Mouse (Mus musculus): Measurements from ENCODE around the gene Mybph. TPM values are rescaled to one million over a fixed set of nuclear protein-coding genes. Genes with fewer than 3 reads are reported as not detected.

The Mybph gene
- polyA plus RNA-seq, 1 experiment from 2014 or later = 38.8 TPM

GRCm38 (mm10) chr1:134211631-134212030 lies 18.4 kb downstream of the Mybph start:
- 7% methylated on average over 2 of the region's 2 CpGs for WGBS
- ATAC-seq (ENCODE audit: insufficient number of reproducible peaks, insufficient read depth, low FRiP score, low TSS enrichment, low read depth) = no peak
- H3K9ac ChIP-seq (replicated peaks) = no peak overlapping the region
- no peaks in the 10 kb centered on the region for H3K36me3 ChIP-seq
- 0 out of 2 replicates have a peak, but pooled peaks cover 3% of the 10 kb centered on the region for H3K27me3 ChIP-seq
- H3K4me3 ChIP-seq (replicated peaks) = no peak overlapping the region
- H3K27ac ChIP-seq = peak overlapping the region; percentile 72
- H3K9me3 ChIP-seq = no peaks in the 10 kb centered on the region
- H3K4me1 ChIP-seq (replicated peaks) = peaks cover 38% of the 10 kb centered on the region
- H3K4me2 ChIP-seq = 0 out of 2 replicates have a peak overlapping the region, but pooled peaks have one; percentile 11

GRCm38 (mm10) chr1:134212351-134212750 lies 19.1 kb downstream of the Mybph start:
- H3K27ac ChIP-seq = no peak overlapping the region
- 71% methylated on average over 6 of the region's 6 CpGs for WGBS
- H3K27me3 ChIP-seq = no peaks in the 10 kb centered on the region
- no peak for ATAC-seq (ENCODE audit: insufficient number of reproducible peaks, insufficient read depth, low FRiP score, low TSS enrichment, low read depth)
- H3K36me3 ChIP-seq = no peaks in the 10 kb centered on the region
- H3K4me1 ChIP-seq (replicated peaks) = peaks cover 45% of the 10 kb centered on the region
- no peak overlapping the region for H3K9ac ChIP-seq (replicated peaks)
- no peak overlapping the region for H3K4me2 ChIP-seq
- H3K9me3 ChIP-seq = no peaks in the 10 kb centered on the region
- H3K4me3 ChIP-seq (replicated peaks) = no peak overlapping the region

DNA sequence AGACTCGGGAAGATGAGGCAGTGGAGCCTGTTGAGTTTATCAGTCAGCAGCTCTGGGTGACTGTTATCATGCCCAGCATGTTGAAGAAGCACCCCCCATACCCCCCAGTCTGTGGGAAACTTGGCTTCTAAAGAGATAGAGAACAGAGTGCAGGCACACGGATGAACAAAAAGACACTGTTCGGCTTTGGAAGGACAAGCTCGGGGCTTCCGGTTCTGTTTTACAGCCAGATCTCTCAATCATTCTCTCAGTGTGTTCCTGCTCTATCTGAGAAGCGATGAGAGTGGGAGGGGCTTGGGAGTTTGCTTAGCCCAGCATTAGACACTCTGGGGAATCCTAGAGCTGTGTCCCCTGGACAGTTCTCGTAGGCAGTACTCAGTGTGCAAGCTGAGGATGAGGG lies 20.2 kb downstream of the Mybph start:
- Histone ChIP-seq H3K4me1 (replicated peaks) (peaks cover 48% of the 10 kb centered on the region), H3K4me2 (no peak overlapping the region), H3K27ac (no peak overlapping the region), H3K36me3 (no peaks in the 10 kb centered on the region), H3K9ac (replicated peaks) (no peak overlapping the region), H3K27me3 (no peaks in the 10 kb centered on the region), H3K4me3 (replicated peaks) (no peak overlapping the region), H3K9me3 (no peaks in the 10 kb centered on the region)
- ATAC-seq (ENCODE audit: insufficient number of reproducible peaks, insufficient read depth, low FRiP score, low TSS enrichment, low read depth) = no peak
- WGBS = 79% methylated on average over 7 of the region's 7 CpGs

GRCm38 (mm10) chr1:134215059-134215458 lies 21.8 kb downstream of the Mybph start:
- H3K27me3 ChIP-seq = no peaks in the 10 kb centered on the region
- H3K4me2 ChIP-seq = no peak overlapping the region

DNA sequence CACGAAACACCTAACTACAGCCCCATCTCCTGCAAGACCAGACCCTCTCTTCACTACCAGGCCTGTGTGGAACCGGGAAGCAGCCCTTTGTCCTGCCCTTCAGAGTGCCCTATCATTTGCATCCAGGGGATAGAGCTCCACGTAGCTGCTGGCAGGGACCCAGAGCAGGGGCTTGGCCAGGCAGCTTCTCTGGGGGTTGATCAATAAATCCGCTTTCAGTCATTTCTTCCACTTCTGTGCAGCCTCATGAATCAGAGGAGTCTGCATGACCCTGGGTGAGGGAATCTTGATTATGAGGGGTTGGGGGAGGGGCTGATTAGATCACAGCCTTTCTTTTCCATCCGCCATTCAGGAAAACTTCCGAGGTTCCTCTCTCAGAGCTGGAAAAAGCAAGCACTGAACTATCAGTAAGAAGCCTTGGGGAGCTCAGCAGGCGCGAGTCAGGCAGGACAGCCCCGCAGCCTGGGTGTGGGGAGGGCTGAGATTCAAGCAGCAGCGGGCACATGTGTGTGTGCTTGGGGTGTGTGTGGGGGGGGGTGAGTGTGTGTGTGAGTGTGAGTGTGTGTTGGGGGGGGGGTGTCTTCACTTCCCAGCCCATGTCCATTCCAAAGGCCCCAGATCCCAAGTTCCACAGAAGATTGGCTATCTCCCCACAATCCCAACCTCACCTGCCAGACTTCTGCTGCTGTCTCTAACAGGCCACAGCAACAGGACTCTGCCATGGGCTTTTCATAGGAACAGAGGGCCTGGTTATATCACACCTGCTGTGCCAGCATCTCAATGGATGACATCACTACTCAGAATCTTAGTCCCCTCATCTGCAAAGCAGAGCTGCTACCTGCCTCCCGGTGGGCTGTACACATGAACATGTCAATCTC lies 22.7 kb downstream of the Mybph start:
- H3K4me3 ChIP-seq (replicated peaks) = no peak overlapping the region
- no peak overlapping the region for H3K4me2 ChIP-seq
- WGBS = 36% methylated on average over 11 of the region's 11 CpGs
- H3K9ac ChIP-seq (replicated peaks) = no peak overlapping the region
- no peak for ATAC-seq (ENCODE audit: insufficient number of reproducible peaks, insufficient read depth, low FRiP score, low TSS enrichment, low read depth)
- H3K27ac ChIP-seq = no peak overlapping the region
- H3K36me3 ChIP-seq = no peaks in the 10 kb centered on the region
- H3K4me1 ChIP-seq (replicated peaks) = peaks cover 37% of the 10 kb centered on the region
- no peaks in the 10 kb centered on the region for H3K27me3 ChIP-seq
- H3K9me3 ChIP-seq = no peaks in the 10 kb centered on the region

More at GRCm38 (mm10) chr1:134215059-134215458, 21.8 kb downstream of the Mybph start:
- Histone ChIP-seq H3K36me3 (no peaks in the 10 kb centered on the region), H3K9me3 (no peaks in the 10 kb centered on the region), H3K4me1 (replicated peaks) (peaks cover 46% of the 10 kb centered on the region), H3K4me3 (replicated peaks) (no peak overlapping the region), H3K27ac (no peak overlapping the region), H3K9ac (replicated peaks) (no peak overlapping the region)
- 58% methylated on average over 7 of the region's 7 CpGs for WGBS
- ATAC-seq (ENCODE audit: insufficient number of reproducible peaks, insufficient read depth, low FRiP score, low TSS enrichment, low read depth) = no peak

- no peaks in the 10 kb centered on the region for H3K9me3 ChIP-seq
- no peak overlapping the region for H3K9ac ChIP-seq (replicated peaks)
- H3K27me3 ChIP-seq = no peaks in the 10 kb centered on the region
- H3K27ac ChIP-seq = no peak overlapping the region
- no peak for ATAC-seq (ENCODE audit: insufficient number of reproducible peaks, insufficient read depth, low FRiP score, low TSS enrichment, low read depth)
- H3K36me3 ChIP-seq = no peaks in the 10 kb centered on the region
- no peak overlapping the region for H3K4me3 ChIP-seq (replicated peaks)
- WGBS = 83% methylated on average over 2 of the region's 2 CpGs
- peaks cover 31% of the 10 kb centered on the region for H3K4me1 ChIP-seq (replicated peaks)
- H3K4me2 ChIP-seq = no peak overlapping the region
Measured at GRCm38 (mm10) chr1:134216629-134216971, 23.4 kb downstream of the Mybph start.

DNA sequence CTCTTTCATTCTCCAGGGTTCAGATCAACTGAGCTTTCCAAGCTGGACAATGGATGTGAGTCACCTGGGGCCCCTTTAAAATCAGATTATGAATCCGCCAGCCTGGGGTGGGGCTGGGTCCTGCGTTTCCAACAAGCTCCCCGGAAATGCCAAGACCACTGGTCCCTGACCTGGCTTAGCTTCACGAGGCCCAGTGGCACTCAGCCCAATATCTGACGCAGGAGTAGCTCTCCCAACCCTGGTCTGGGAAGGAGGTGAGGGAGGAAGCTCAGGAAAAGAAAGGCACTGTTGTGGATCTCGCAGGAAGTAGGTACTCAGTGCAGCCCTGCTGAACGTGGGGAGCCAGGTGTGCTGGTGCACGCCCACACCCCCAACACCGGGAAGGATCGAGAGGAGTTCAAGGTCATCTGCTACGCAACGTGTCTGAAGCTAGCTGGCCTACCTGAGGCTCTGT lies 23.8 kb downstream of the Mybph start:
- no peaks in the 10 kb centered on the region for H3K36me3 ChIP-seq
- no peaks in the 10 kb centered on the region for H3K27me3 ChIP-seq
- H3K4me3 ChIP-seq (replicated peaks) = no peak overlapping the region
- no peak for ATAC-seq (ENCODE audit: insufficient number of reproducible peaks, insufficient read depth, low FRiP score, low TSS enrichment, low read depth)
- H3K27ac ChIP-seq = no peak overlapping the region
- H3K4me1 ChIP-seq (replicated peaks) = peaks cover 27% of the 10 kb centered on the region
- no peak overlapping the region for H3K9ac ChIP-seq (replicated peaks)
- WGBS = 69% methylated on average over 12 of the region's 12 CpGs
- H3K4me2 ChIP-seq = no peak overlapping the region
- H3K9me3 ChIP-seq = no peaks in the 10 kb centered on the region

- peaks cover 24% of the 10 kb centered on the region; the same call in 1 of the 2 replicates for H3K4me1 ChIP-seq (replicated peaks)
- ATAC-seq (ENCODE audit: insufficient number of reproducible peaks, insufficient read depth, low FRiP score, low TSS enrichment, low read depth) = no peak
- 77% methylated on average over 3 of the region's 3 CpGs for WGBS
- no peak overlapping the region for H3K4me3 ChIP-seq (replicated peaks)
- no peak overlapping the region for H3K4me2 ChIP-seq
- H3K27me3 ChIP-seq = no peaks in the 10 kb centered on the region
- no peak overlapping the region for H3K9ac ChIP-seq (replicated peaks)
- no peak overlapping the region for H3K27ac ChIP-seq
- no peaks in the 10 kb centered on the region for H3K9me3 ChIP-seq
- H3K36me3 ChIP-seq = no peaks in the 10 kb centered on the region
Measured at GRCm38 (mm10) chr1:134217942-134218341, 24.7 kb downstream of the Mybph start.

- Histone ChIP-seq H3K4me2 (no peak overlapping the region), H3K9me3 (no peaks in the 10 kb centered on the region), H3K27me3 (peaks cover 5% of the 10 kb centered on the region; the same call in 1 of the 2 replicates), H3K4me1 (replicated peaks) (peaks cover 24% of the 10 kb centered on the region; the same call in 1 of the 2 replicates), H3K9ac (replicated peaks) (no peak overlapping the region), H3K27ac (no peak overlapping the region), H3K36me3 (no peaks in the 10 kb centered on the region), H3K4me3 (replicated peaks) (no peak overlapping the region)
- ATAC-seq (ENCODE audit: insufficient number of reproducible peaks, insufficient read depth, low FRiP score, low TSS enrichment, low read depth) = no peak
- WGBS = 86% methylated on average over 5 of the region's 5 CpGs
Measured at GRCm38 (mm10) chr1:134219608-134220007, 26.4 kb downstream of the Mybph start.

DNA sequence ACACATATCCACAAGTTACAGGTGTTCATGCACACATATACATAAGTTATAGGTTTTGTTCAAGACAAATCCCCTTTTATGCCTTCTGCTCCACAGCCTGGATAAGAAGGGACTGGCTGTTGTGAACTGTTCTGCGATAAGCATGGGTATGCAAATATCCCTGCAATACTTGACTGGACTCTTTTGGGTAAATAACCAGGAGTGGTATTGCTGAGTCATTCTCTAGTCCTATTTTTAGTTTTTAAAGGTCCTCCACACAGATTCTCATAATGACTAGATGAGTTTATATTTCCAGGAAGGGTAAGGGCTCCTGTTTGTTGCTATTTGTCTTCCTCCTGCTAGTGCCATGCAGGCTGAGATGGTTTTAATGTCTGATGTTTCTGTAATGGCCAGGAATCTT lies 27.9 kb downstream of the Mybph start:
- no peak overlapping the region for H3K4me3 ChIP-seq (replicated peaks)
- no peaks in the 10 kb centered on the region for H3K36me3 ChIP-seq
- ATAC-seq (ENCODE audit: insufficient number of reproducible peaks, insufficient read depth, low FRiP score, low TSS enrichment, low read depth) = no peak
- H3K27ac ChIP-seq = no peak overlapping the region
- no peaks in the 10 kb centered on the region for H3K9me3 ChIP-seq
- peaks cover 15% of the 10 kb centered on the region; the same call in 1 of the 2 replicates for H3K4me1 ChIP-seq (replicated peaks)
- no peak overlapping the region for H3K9ac ChIP-seq (replicated peaks)
- H3K27me3 ChIP-seq = peaks cover 5% of the 10 kb centered on the region
- H3K4me2 ChIP-seq = no peak overlapping the region
- WGBS = 94% methylated on average over 1 of the region's 1 CpGs

DNA sequence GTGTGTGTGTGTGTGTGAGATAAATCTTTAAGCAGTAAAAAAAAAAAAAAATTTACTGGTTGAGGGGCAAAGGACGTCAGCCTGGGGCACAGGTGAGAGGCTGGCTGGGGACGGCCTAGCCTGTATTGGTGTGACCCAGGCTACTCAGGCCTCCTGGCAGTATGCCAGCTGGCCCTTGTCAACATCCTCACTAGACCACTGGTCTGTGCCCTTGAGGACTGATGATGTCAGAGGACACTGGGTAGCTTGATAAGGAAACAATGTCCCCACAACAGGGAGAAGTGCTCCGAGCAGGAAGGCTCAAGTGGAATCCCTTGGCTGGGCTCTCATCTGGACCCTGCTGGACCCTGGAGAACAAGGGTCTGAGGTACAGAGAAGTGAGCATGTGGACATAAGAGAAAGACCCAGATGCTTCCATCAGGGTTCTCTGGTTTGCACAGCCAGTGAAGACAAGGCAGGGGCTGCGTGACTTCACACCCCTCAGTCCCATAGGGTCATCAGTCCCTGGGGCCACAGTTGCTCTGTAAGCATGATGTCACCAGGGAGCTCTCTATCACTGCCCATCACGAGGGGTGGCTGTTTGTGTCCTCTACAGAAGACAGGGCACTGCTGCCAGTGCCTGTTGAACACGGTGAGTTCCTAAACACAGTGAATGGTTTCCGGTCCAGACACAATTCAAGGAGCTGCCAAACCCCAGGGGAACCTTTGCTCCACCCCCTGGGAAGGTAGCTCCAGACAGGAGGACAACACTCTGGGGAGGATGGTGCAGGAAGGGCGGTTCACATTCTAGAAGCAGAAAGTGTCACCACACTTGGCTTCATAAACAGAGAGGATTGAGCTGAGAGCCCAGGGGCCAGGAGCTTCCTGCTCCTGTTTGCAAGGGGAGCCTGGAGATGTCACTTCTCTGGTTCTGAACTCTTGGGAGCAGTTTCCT lies 29.1 kb downstream of the Mybph start:
- Histone ChIP-seq H3K36me3 (no peaks in the 10 kb centered on the region), H3K9me3 (no peaks in the 10 kb centered on the region), H3K4me1 (replicated peaks) (0 out of 2 replicates have a peak, but pooled peaks cover 6% of the 10 kb centered on the region), H3K9ac (replicated peaks) (no peak overlapping the region), H3K27me3 (peaks cover 5% of the 10 kb centered on the region), H3K4me2 (no peak overlapping the region), H3K4me3 (replicated peaks) (no peak overlapping the region), H3K27ac (no peak overlapping the region)
- 58% methylated on average over 8 of the region's 8 CpGs for WGBS
- no peak for ATAC-seq (ENCODE audit: insufficient number of reproducible peaks, insufficient read depth, low FRiP score, low TSS enrichment, low read depth)
